Mouse (Mus musculus) frontal cortex, adult 2 months (tissue): ENCODE measurements around the gene Ssna1. TPM values are rescaled to one million over a fixed set of nuclear protein-coding genes. Genes with fewer than 3 reads are reported as not detected.

Experiments used
- DNase-seq, 2 experiments: peaks; one replicate each; pipeline ENCODE4 v3.0.0; 2022; ENCODE audit warnings: low spot score in 1 of 2; ENCODE audit errors: extremely low spot score in 1 of 2
- polyA plus RNA-seq: library from polyadenylated mRNA; depleted of rRNA; stranded (reverse); fragments of >200 nt; gene quantifications from 2 replicates; pipeline ENCODE4 v1.2.3, GENCODE M21; 2012; rRNA removed

The Ssna1 gene
- polyA plus RNA-seq, 1 experiment, result 86.0 TPM

DNA sequence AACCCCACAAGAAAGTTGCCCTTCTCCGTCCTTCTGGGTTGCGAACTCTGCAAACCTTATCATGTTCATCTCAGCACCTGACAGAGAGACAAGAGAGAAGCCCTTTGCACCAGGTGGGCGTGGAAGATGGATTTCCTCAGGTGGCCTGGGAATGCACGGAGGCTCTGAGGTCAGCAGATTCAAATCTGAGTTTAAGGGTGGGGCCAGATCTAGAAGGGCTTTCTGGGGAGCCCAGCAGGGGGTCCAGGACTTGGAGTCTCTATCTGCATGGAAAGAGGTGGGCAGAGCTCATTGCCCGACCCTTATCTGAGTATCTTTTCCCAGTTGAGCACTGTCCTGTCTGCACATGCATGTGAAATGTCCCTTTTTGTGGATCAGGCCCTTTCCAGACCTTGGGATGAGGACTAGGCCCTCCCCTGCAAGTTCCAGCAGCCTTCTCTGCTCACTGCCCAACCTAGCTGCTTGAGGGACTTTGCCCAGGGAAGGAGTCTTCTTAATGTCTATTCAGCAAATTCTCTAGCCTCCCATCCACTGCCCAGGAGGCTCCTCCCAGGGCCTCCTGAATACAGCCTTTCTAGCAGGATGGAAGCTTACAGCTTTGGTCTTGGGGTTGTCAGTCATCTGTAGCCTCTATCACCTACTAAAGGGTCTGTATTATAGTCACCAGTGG is 37.6 kb downstream of the Ssna1 start:
- no peak for DNase-seq

DNA sequence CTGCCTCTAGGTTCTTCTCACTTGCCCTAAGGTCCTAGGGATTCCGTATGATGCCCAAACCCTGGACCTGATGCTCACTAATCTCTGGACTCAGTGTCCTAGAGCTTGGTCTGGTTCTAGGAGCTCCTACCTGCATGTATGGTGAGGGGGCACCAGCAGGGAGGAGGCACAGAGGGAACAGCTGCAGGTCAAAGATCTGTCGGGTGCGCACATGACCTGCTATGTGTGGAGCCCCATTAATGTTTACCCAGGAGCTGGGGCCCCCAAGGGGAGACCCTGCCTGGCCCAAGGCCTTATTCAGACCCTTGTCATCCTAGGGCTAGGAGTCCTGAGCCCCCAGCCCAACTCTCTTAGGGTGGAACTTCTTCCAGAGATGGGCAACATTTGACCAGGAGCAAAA is 38.2 kb downstream of the Ssna1 start, which contains the start of gene Slc34a3:
Slc34a3 (minus strand) TSS at position 315 of the 400 bp plus-strand sequence.
- no peak for DNase-seq

- no peak for DNase-seq
These were observed 38.8 kb downstream of the Ssna1 start for GRCm38 (mm10) chr2:25233421-25233820.

DNA sequence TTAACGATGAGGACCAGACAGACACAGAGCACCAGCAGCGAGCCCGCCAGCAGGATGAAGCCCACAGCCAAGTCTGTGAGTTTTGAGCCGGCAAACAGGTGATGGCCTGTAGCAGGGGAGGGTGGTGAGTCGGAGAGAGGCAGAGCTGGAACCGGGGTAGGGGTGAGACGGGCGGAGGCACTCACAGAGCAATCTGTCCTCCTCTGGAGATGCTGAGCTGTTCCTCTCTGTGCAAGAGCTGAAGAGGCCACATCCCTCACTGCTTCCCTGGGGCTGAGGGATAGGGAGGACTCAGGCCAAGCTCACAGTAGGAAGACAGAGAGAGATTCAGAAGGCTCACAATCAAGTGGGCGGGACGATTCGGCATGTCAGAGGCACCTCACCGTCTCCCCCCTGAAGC is 41.2 kb downstream of the Ssna1 start:
- no peak for DNase-seq

DNA sequence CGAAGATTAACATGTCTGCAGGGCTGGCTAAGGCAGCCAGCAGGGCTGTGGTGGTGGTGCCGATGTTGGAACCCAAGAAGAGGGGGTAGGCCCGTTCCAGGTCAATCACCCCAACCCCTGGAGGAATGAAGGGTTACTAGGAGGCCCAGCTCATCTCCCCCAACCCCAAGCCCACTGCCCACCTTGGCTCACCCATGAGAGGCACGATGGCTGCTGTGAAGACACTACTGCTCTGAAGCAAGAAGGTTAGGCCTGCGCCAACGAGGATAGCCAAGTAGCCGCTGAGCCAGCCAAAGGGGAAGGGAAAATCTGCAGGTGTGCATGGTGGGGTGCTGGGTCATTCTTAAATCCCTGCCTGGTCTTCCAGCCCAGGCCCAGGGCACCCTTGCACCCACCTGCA is 41.7 kb downstream of the Ssna1 start:
- no peak for DNase-seq

DNA sequence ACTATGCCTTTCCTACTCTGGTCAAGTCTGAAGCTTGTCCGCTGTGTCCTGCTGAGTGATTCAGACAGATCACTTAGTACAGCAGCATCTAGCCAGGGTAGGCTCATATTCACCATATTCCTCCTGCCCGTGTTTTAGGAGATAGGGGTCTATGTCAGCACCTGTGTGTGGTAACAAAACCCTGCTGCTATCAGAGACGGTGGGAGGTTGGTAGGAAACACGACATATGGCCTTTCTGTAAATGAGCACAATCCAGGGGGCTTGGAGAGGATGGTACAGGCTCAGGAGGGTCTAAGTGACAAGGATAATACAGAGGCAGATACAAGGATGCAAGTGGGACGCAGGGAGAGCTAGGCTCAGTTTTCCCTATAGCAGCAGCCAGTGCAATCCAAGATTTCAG is 42.7 kb downstream of the Ssna1 start:
- DNase-seq, result no peak

GRCm38 (mm10) chr2:25228995-25229530 is 43.2 kb downstream of the Ssna1 start:
- no peak for DNase-seq

DNA sequence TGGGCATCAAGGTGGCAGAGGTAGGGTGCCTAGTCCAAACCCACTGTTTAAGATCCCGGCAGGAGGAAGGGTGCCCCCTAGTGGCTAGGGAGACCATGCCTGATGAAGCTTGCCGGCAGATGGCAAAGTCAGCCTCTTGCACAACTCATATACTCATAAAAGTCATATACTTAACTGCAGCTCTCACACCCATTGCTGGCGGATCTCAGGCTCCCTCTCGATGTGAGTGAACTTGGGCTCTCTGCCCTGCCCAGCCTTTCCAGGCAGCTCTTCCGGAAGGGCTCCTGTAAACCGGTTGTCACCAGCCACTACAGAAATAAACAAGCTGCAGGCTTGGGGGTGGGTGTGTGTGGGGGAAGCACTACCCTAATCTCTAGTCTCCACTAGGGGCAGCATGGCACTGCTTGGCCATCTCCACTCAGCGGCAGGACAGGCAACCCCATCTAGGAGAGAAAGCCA is 43.8 kb downstream of the Ssna1 start:
- DNase-seq, result peak; percentile 78 to 90

DNA sequence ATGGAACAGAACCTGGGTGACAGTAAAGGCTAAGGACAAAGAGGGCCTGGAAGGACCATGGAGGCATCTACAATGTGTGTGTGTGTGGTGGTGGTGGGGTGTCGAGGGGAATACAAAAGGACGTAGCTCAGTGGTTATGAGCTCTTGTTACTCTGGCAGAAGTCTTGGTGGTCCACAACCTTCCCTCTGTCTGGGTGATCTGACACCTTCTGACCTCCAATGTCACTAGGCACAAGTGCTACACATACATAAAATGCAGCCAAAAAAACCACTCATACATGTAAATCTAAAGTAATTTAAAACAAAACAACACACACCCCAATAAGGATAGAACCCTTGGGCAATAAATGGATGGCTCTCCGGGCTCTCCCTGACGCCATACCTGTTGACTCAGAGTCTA is 44.8 kb downstream of the Ssna1 start:
- no peak for DNase-seq

GRCm38 (mm10) chr2:25226864-25227263 is 45.4 kb downstream of the Ssna1 start:
- peak in 1 of 2 experiments; percentile 49 for DNase-seq

- no peak for DNase-seq
These were observed 46.3 kb downstream of the Ssna1 start for GRCm38 (mm10) chr2:25225811-25226379.

DNA sequence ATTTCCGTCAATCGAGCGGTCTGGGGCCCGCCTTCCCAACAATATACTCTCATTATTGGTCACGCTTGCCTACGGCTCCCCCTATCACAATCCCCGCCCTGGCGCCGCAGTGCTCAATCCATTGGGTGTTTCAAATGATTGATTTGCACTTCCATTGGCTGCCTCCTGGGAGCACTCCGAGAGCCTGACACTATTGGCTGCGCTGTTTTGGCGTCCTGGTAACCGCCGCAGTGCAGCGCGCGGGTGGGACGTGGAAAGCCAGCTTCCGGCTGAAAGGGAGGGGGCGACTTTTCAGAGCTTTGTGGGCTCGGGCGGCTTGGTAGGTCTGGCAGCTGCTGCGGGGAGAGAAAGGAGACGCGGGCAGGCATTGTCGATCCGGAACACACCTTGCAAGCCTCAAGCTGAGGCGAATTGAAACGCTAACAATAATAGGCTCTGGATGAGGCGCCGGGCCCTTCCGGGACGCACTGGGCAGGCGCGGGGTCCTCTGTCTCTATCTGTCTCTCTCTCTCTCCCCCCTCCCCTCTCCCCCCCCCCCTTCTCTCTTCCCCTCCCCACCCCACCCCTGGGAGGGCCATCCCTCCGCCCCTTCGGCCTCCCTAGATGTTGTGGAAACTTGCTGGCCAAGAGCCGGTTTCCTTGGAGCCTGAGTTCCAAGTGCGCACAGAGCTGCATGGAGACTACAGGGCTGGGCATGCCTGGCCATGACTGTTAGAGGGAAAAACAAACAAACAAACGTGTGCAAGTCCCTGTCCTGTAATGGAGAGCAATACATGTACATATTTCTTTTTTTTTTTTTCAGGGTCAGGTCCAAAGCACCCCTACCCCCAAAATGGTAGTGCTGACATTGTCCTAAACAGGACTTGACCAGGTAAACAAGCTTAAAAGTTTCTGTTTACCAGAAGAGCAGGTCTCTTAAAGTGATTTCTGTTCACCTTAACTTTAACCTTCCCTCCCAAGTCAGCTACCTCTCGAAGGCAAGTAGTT is 47.2 kb downstream of the Ssna1 start:
- DNase-seq, result peak; percentile 99 to 100

- no peak for DNase-seq
These were observed 47.8 kb downstream of the Ssna1 start, which contains the start of gene Tubb4b for GRCm38 (mm10) chr2:25224492-25224765. TSS of gene Tubb4b (minus strand) at chr2:25224702.

GRCm38 (mm10) chr2:25223681-25224491 is 48.4 kb downstream of the Ssna1 start:
- peak in 1 of 2 experiments; percentile 77 for DNase-seq

DNA sequence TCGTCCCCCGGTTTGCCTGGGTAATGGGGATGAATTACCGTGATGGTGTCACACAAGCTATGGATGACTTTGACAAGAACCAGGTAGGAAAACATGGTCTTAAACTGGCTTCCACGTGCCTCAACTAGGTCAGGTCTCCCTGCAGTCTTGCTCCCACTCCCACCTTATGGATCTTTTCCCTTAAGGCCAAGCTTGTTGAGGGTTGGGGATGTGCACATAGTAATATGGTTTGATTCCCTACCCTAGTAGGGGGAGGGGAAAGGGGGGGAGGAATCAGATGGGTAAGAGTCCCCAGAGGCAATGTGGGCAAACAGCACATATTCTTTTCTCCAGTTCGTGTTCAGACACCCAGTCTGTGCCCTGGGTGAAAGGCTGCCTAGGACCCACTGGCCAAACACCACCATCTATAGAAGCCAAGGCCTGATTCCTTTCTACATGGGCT is 50.9 kb downstream of the Ssna1 start:
- no peak for DNase-seq

Other genes starting within 250 kb of the Ssna1 start
- gene Nsmf, start 218.1 kb downstream of the Ssna1 start, polyA plus RNA-seq, result 638 and 695 TPM in 2 replicates
- 0.08 TPM in 1 of 2 replicates, not detected in the other for gene Entpd8, start 192.1 kb downstream of the Ssna1 start, polyA plus RNA-seq
- gene Noxa1, start 177.3 kb downstream of the Ssna1 start, polyA plus RNA-seq, result not detected in 2 replicates
- gene Nrarp, start 91.7 kb downstream of the Ssna1 start, polyA plus RNA-seq, result 38.7 and 39.1 TPM in 2 replicates
- gene Tor4a, start 75.6 kb downstream of the Ssna1 start, polyA plus RNA-seq, result 2.6 and 3.0 TPM in 2 replicates
- 60.2 and 65.6 TPM in 2 replicates for gene Nelfb, start 60.9 kb downstream of the Ssna1 start, polyA plus RNA-seq
- 0.06 and 0.15 TPM in 2 replicates for gene Stpg3, start 57.8 kb downstream of the Ssna1 start, polyA plus RNA-seq
- gene Fam166a, start 53.7 kb downstream of the Ssna1 start, polyA plus RNA-seq, result 0.16 and 0.19 TPM in 2 replicates
- 499 and 548 TPM in 2 replicates for gene Tubb4b, start 47.7 kb downstream of the Ssna1 start, polyA plus RNA-seq
- gene Slc34a3, start 38.1 kb downstream of the Ssna1 start, polyA plus RNA-seq, result 0.08 and 0.15 TPM in 2 replicates
- gene Rnf224, start 35.7 kb downstream of the Ssna1 start, polyA plus RNA-seq, result not detected in 2 replicates
- gene Rnf208, start 30.2 kb downstream of the Ssna1 start, polyA plus RNA-seq, result 248 and 300 TPM in 2 replicates
- gene Cysrt1, start 30.0 kb downstream of the Ssna1 start, polyA plus RNA-seq, result 0.24 and 0.53 TPM in 2 replicates
- 15.8 and 16.4 TPM in 2 replicates for gene AL732309.1, start 25.6 kb downstream of the Ssna1 start, polyA plus RNA-seq
- gene Tmem203, start 17.0 kb downstream of the Ssna1 start, polyA plus RNA-seq, result 29.8 and 31.1 TPM in 2 replicates
- gene Tprn, start 9.8 kb downstream of the Ssna1 start, polyA plus RNA-seq, result 13.5 and 18.9 TPM in 2 replicates
- gene Anapc2, start within 50 bp of the Ssna1 start, polyA plus RNA-seq, result 69.9 and 79.0 TPM in 2 replicates
- not detected in 2 replicates for gene Tmem210, start 15.7 kb upstream of the Ssna1 start, polyA plus RNA-seq
- gene Lrrc26, start 17.5 kb upstream of the Ssna1 start, polyA plus RNA-seq, result 0.15 TPM in 1 of 2 replicates, not detected in the other
- 313 and 325 TPM in 2 replicates for gene Grin1, start 46.7 kb upstream of the Ssna1 start, polyA plus RNA-seq
- 31.1 and 31.8 TPM in 2 replicates for gene Man1b1, start 59.9 kb upstream of the Ssna1 start, polyA plus RNA-seq
- 62.5 and 63.9 TPM in 2 replicates for gene Dpp7, start 83.9 kb upstream of the Ssna1 start, polyA plus RNA-seq
- gene Uap1l1, start 93.2 kb upstream of the Ssna1 start, polyA plus RNA-seq, result 15.0 and 17.9 TPM in 2 replicates
- gene Sapcd2, start 99.9 kb upstream of the Ssna1 start, polyA plus RNA-seq, result 3.9 and 5.3 TPM in 2 replicates
- gene Entpd2, start 123.4 kb upstream of the Ssna1 start, polyA plus RNA-seq, result 14.1 and 19.3 TPM in 2 replicates
- gene Npdc1, start 126.9 kb upstream of the Ssna1 start, polyA plus RNA-seq, result 383 and 426 TPM in 2 replicates
- 0.40 and 0.67 TPM in 2 replicates for gene Fut7, start 150.8 kb upstream of the Ssna1 start, polyA plus RNA-seq
- gene Abca2, start 156.3 kb upstream of the Ssna1 start, polyA plus RNA-seq, result 107 TPM in 2 replicates
- gene Clic3, start 184.4 kb upstream of the Ssna1 start, polyA plus RNA-seq, result 0.42 and 1.4 TPM in 2 replicates
- 110 and 114 TPM in 2 replicates for gene Paxx, start 188.7 kb upstream of the Ssna1 start, polyA plus RNA-seq
- gene Ptgds, start 197.6 kb upstream of the Ssna1 start, polyA plus RNA-seq, result 2,136 and 2,926 TPM in 2 replicates
- gene Lcn12, start 221.5 kb upstream of the Ssna1 start, polyA plus RNA-seq, result not detected in 2 replicates
- 64.7 and 72.3 TPM in 2 replicates for gene Fbxw5, start 228.3 kb upstream of the Ssna1 start, polyA plus RNA-seq
- 2.5 and 2.8 TPM in 2 replicates for gene C8g, start 229.3 kb upstream of the Ssna1 start, polyA plus RNA-seq